Comparison of ENCODE assay signal across 21 mouse cellular contexts in the genomic region with DNA sequence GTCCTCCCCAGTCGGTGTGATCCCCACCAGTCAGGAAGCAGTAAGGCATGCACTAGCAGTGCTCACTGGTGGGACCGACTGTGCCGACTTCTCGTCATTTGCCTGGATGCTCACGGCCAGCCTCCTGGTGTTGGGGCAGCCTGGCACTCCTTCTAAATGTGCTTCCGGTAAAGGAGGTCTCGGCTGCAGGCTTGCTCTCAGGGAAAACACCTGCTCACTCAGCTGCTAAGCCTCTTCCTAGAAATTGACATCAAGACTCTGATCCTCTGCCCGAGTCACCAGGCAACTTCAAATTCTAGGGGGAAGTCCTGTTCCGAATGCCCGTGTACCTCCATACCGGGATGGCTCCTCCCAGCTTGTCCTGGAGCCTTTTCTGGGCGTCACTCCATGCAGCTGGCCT. TPM values are rescaled to one million over a fixed set of nuclear protein-coding genes. Genes with fewer than 3 reads are reported as not detected.
DNase-seq lines count a peak whose midpoint lies in the region; ATAC-seq and TF ChIP-seq lines count a peak whose summit lies in the region.
"Had no signal": no experiment of that assay in that cellular context is flagged by ENCODE, and none has a peak within 500 bp of the region (broad histone marks: within the 10 kb centered on the region; RNA-seq: fewer than 3 reads in every experiment).

No protein-coding gene starts in this region.

- H3K9me3 ChIP-seq in forebrain, embryonic 15.5 days = no peaks in the 10 kb centered on the region
- H3K9me3 ChIP-seq in forebrain, embryonic 10.5 days = no peaks in the 10 kb centered on the region
- no peaks in the 10 kb centered on the region for H3K9me3 ChIP-seq in hindbrain, embryonic 16.5 days (ENCODE audit: control insufficient read depth, low read length)
- no peaks in the 10 kb centered on the region for H3K9me3 ChIP-seq in hindbrain, embryonic 10.5 days
- H3K9me3 ChIP-seq: embryonic facial prominence, embryonic 10.5 days; embryonic facial prominence, embryonic 12.5 days; forebrain, embryonic 12.5 days had no signal

- H3K27me3 ChIP-seq in forebrain, embryonic 15.5 days = no peaks in the 10 kb centered on the region
- no peaks in the 10 kb centered on the region for H3K27me3 ChIP-seq in forebrain, embryonic 10.5 days (ENCODE audit: poor library complexity, severe bottlenecking)
- no peaks in the 10 kb centered on the region for H3K27me3 ChIP-seq in hindbrain, embryonic 16.5 days (replicated peaks; ENCODE audit: control insufficient read depth, insufficient read depth, low read length)
- no peaks in the 10 kb centered on the region for H3K27me3 ChIP-seq in hindbrain, embryonic 10.5 days (ENCODE audit: insufficient read depth, poor library complexity, severe bottlenecking)
- no peaks in the 10 kb centered on the region for H3K27me3 ChIP-seq in testis, adult 2 months (ENCODE audit: control insufficient read depth, insufficient read depth, low read length)
- H3K27me3 ChIP-seq: embryonic facial prominence, embryonic 12.5 days; forebrain, embryonic 12.5 days had no signal

- no peak for TF ChIP-seq POLR2A in testis, adult 2 months (IDR thresholded peaks at IDR 0.05; ENCODE audit: control insufficient read depth, low read depth, low read length)

- 0 out of 2 replicates have a peak, but pooled peaks have one; percentile 9 for ATAC-seq in forebrain, embryonic 15.5 days (replicated peaks)
- 0 out of 2 replicates have a peak, but pooled peaks have one; percentile 6 for ATAC-seq in hindbrain, embryonic 16.5 days
- ATAC-seq: CD4-positive, CD25-positive, alpha-beta regulatory T cell, adult 4 months had no signal

- H3K4me3 ChIP-seq in forebrain, embryonic 15.5 days = no peak overlapping the region
- H3K4me3 ChIP-seq in forebrain, embryonic 10.5 days = no peak overlapping the region
- H3K4me3 ChIP-seq in hindbrain, embryonic 16.5 days (ENCODE audit: low read length) = no peak overlapping the region
- H3K4me3 ChIP-seq in hindbrain, embryonic 10.5 days = no peak overlapping the region
- peak overlapping the region; percentile 57 for H3K4me3 ChIP-seq in testis, adult 2 months (ENCODE audit: control insufficient read depth, low read depth, low read length)
- H3K4me3 ChIP-seq: embryonic facial prominence, embryonic 10.5 days; embryonic facial prominence, embryonic 12.5 days; forebrain, embryonic 12.5 days had no signal

- H3K27ac ChIP-seq in forebrain, embryonic 15.5 days (replicated peaks) = no peak overlapping the region
- H3K27ac ChIP-seq in forebrain, embryonic 10.5 days = no peak overlapping the region
- no peak overlapping the region for H3K27ac ChIP-seq in hindbrain, embryonic 16.5 days (ENCODE audit: low read depth, low read length)
- no peak overlapping the region for H3K27ac ChIP-seq in hindbrain, embryonic 10.5 days
- H3K27ac ChIP-seq in testis, adult 2 months (ENCODE audit: control insufficient read depth, insufficient read depth, low read depth, low read length) = no peak overlapping the region
- H3K27ac ChIP-seq: embryonic facial prominence, embryonic 10.5 days; embryonic facial prominence, embryonic 12.5 days; forebrain, embryonic 12.5 days had no signal

- no peaks in the 10 kb centered on the region for H3K4me1 ChIP-seq in forebrain, embryonic 15.5 days
- no peaks in the 10 kb centered on the region for H3K4me1 ChIP-seq in forebrain, embryonic 10.5 days
- no peaks in the 10 kb centered on the region for H3K4me1 ChIP-seq in hindbrain, embryonic 16.5 days (ENCODE audit: control insufficient read depth, insufficient read depth, low read depth, low read length)
- H3K4me1 ChIP-seq in hindbrain, embryonic 10.5 days (replicated peaks) = peaks cover 11% of the 10 kb centered on the region
- H3K4me1 ChIP-seq in testis, adult 2 months (ENCODE audit: control insufficient read depth, insufficient read depth, low read length) = no peaks in the 10 kb centered on the region; the same call in 1 of the 2 replicates
- H3K4me1 ChIP-seq: embryonic facial prominence, embryonic 12.5 days; forebrain, embryonic 12.5 days had no signal

- no peak for TF ChIP-seq CTCF in testis, adult 2 months (IDR thresholded peaks at IDR 0.05; ENCODE audit: control insufficient read depth, insufficient read depth, insufficient replicate concordance, low read depth, low read length)

- H3K9ac ChIP-seq in forebrain, embryonic 15.5 days (replicated peaks) = no peak overlapping the region
- no peak overlapping the region for H3K9ac ChIP-seq in hindbrain, embryonic 16.5 days (ENCODE audit: low read depth, low read length)
- H3K9ac ChIP-seq: embryonic facial prominence, embryonic 12.5 days; forebrain, embryonic 12.5 days; forebrain, postnatal 0 days had no signal

- DNase-seq in forebrain, embryonic 10.5 days (ENCODE audit: extremely low spot score, low spot score) = no peak
- no peak for DNase-seq in hindbrain, embryonic 10.5 days (ENCODE audit: low spot score)
- DNase-seq in testis, postnatal 10 days (ENCODE audit: low spot score) = no peak
- DNase-seq in adrenal gland, adult (ENCODE audit: inconsistent age in 2 of 2, low spot score in 1 of 2) = no peak
- DNase-seq: adrenal gland, adult 8-10 months; adrenal gland, postnatal 14 days; adrenal gland, postnatal 36 days; B cell, adult 2 months; cerebellum, adult 11-12 months; cerebellum, adult 2 months; cerebellum, adult 9-10 months; cerebellum, postnatal 10 days; cerebellum, postnatal 25 days; forebrain, postnatal 0 days had no signal

- H3K4me2 ChIP-seq in forebrain, embryonic 15.5 days (replicated peaks) = no peak overlapping the region
- H3K4me2 ChIP-seq in hindbrain, embryonic 16.5 days (ENCODE audit: low read length) = no peak overlapping the region
- H3K4me2 ChIP-seq: embryonic facial prominence, embryonic 12.5 days; forebrain, embryonic 12.5 days had no signal

- WGBS in forebrain, embryonic 15.5 days = 85% methylated on average over 12 of the region's 12 CpGs
- WGBS in forebrain, embryonic 10.5 days = 90% methylated on average over 12 of the region's 12 CpGs
- 75% methylated on average over 12 of the region's 12 CpGs for WGBS in hindbrain, embryonic 16.5 days
- WGBS in hindbrain, embryonic 10.5 days = 91% methylated on average over 12 of the region's 12 CpGs

- H3K36me3 ChIP-seq in forebrain, embryonic 15.5 days = no peaks in the 10 kb centered on the region
- no peaks in the 10 kb centered on the region for H3K36me3 ChIP-seq in forebrain, embryonic 10.5 days (replicated peaks)
- H3K36me3 ChIP-seq in hindbrain, embryonic 16.5 days (ENCODE audit: control insufficient read depth, insufficient read depth, low read length) = no peaks in the 10 kb centered on the region
- no peaks in the 10 kb centered on the region for H3K36me3 ChIP-seq in hindbrain, embryonic 10.5 days
- H3K36me3 ChIP-seq in testis, adult 2 months (ENCODE audit: control insufficient read depth, insufficient read depth, low read length) = no peaks in the 10 kb centered on the region
- H3K36me3 ChIP-seq: embryonic facial prominence, embryonic 10.5 days; embryonic facial prominence, embryonic 12.5 days; forebrain, embryonic 12.5 days had no signal

RNA-seq across cellular contexts. Expression of gene Dap, which starts 41.7 kb away (rescaled TPM):
- polyA plus RNA-seq in forebrain, embryonic 15.5 days (2015; fragmentation: Nextera tagmentation; extraction: Ambion mirVana) = 18.7 and 19.7 TPM in 2 replicates
- polyA plus RNA-seq in forebrain, embryonic 10.5 days (2016; fragmentation: Nextera tagmentation; extraction: Ambion mirVana) = 29.0 and 31.9 TPM in 2 replicates
- polyA plus RNA-seq in hindbrain, embryonic 16.5 days (2015; fragmentation: Nextera tagmentation; extraction: Ambion mirVana) = 20.9 and 24.8 TPM in 2 replicates
- 38.3 and 41.9 TPM in 2 replicates for polyA plus RNA-seq in hindbrain, embryonic 10.5 days (2016; fragmentation: Nextera tagmentation; extraction: Ambion mirVana)
- 53.3 and 102 TPM in 2 replicates for polyA plus RNA-seq in testis, adult 2 months (2012; rRNA removed)
